Mouse (Mus musculus) left cerebral cortex, adult 8-10 months (tissue): Measurements from ENCODE around the gene Isg15. TPM values are rescaled to one million over a fixed set of nuclear protein-coding genes. Genes with fewer than 3 reads are reported as not detected.

ENCODE experiments used
- DNase-seq, 2 experiments: peaks; one replicate each; pipeline ENCODE4 v3.0.0; 2022; ENCODE audit warnings: low spot score in 2 of 2
- total RNA-seq, 4 experiments: library from RNA; stranded (reverse); gene quantifications; 2 replicates each; pipeline ENCODE4 v1.2.4; 2022

Gene Isg15
- total RNA-seq, 4 experiments from 2014 or later = 1.2 to 3.3 (median 2.4) TPM

DNA sequence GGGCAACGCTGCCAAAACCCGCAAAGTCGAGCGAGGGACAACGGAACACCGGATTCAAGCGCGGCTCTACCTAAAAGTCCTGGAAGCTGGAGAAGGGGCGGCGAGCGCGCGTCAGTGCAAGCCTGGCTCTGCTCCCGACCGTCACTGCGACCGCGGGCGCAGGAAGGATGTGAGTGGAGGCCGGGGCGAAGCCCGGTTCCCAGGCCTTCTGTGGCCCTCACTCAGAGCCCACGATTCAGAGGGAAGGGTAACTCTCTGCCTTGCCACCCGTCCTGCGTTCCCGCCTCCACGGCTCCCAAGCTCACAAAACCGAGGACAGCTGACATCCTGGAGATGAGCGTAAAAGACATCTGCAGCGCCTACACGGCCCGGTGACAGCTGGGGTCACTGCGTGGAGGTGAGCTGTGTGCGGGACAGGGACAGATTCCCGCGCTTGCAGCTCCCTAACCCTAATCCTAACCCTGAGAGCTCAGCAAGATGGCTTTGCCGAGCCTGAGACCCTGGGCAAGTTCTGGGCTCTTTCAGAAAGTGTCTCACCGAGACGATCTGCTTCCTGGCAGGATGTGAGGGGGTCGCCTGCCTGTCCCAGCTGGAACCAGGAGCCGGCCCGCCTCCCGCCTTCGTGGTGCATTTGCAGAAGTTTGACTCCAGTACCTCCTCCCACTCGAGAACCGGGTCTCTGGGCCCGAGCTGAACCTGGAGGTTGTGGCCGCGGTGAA lies 3.0 kb upstream of the Isg15 start:
- no peak for DNase-seq

DNA sequence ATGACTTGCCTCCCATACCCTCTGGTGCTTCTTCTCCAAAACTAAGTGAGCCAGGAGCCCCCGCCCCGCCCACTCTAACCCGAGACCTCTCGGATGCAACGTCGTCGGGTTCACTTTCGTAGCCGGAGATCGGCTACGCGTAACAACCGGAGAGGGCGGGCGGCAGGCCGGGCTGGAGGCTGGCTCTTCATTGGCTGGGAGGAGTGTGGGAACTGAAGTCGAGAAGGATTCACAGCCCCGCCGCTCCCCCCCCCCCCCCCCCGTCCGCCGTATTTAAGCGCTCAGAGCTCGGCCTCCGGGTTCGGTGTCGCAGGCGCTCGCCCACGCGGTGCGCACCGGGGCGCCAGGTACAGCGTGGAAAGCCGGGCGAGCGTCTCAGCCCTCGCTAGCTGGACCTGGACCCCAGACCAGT lies 2.4 kb upstream of the Isg15 start, which contains the start of gene AW011738:
AW011738 (plus strand) TSS at position 304 of the 412 bp plus-strand sequence.
- no peak for DNase-seq

DNA sequence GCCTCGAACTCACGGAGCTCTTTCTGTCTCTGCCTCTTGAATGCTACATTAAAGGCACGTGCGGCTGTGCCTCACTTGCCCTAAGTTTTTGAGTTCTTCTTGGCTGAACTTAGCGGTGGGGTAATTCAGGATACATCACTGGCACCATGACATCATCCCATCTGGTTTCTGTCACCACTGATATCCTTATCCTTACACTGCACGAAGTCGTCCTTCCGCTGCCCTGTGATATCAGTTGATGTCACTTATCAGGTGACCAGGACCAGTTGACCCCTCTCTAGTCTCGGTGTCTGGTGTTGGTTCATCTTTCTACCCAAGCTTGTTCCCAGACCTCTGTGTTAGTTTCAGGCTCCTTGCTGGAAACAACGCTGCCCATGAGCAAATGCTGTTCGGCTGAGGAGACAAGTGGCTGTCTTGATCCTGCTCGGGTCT lies 1.9 kb upstream of the Isg15 start:
- no peak for DNase-seq

DNA sequence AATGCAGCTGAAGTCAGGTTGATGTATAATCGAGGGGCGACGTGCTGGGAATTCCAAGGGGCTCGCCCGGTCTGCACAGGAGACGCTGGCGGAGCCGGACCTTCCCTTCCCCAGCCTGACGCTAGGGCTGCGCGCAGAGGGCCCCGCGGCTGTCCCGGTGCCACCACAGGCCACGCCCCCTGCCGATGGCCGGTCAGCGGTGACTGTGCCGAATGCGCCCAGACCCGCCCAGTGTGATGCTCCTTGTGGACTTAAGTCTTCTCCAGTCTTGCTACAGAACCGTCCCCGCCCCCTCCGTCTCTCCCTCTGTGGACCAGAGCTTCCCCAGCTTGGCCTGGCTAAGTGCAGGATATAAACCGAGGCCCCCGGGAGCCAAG lies 2.8 kb downstream of the Isg15 start:
- peak; percentile 67 to 79 for DNase-seq

DNA sequence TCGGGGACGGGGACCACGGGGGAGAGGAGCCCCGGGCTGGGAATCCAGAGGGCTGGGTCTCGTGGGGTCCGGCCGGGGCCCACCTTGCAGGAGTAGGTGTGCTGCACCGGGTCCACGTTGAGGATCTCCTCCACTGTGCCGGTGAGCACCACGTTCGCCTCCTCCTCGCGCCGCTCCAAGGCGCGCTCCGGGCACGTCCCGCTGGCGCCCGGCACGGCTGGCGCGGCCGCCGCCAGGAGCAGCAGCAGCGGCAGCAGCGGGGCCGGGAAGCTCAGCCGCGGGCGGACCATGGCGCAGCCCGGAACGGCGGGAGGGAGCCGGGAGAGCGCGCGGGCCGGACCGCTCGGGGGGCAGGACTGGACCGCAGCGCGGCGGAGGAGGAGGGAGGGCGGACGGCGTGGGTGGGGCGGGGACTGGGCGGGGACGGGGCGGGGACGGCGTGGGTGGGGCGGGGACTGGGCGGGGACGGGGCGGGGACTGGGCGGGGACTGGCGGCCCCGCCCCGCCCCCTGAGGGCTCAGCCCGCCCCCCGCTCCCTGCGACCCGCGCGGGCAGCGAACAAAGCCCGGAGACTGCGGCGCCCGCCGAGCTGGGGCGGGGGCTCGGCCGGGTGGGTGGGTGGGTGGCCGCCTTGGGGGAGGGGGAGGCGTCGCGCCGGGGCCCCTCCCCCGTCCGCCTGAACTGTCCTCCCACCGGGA lies 3.3 kb downstream of the Isg15 start, which contains the start of gene Agrn:
Agrn (minus strand) TSS at position 358 of the 698 bp plus-strand sequence.
- DNase-seq = no peak

DNA sequence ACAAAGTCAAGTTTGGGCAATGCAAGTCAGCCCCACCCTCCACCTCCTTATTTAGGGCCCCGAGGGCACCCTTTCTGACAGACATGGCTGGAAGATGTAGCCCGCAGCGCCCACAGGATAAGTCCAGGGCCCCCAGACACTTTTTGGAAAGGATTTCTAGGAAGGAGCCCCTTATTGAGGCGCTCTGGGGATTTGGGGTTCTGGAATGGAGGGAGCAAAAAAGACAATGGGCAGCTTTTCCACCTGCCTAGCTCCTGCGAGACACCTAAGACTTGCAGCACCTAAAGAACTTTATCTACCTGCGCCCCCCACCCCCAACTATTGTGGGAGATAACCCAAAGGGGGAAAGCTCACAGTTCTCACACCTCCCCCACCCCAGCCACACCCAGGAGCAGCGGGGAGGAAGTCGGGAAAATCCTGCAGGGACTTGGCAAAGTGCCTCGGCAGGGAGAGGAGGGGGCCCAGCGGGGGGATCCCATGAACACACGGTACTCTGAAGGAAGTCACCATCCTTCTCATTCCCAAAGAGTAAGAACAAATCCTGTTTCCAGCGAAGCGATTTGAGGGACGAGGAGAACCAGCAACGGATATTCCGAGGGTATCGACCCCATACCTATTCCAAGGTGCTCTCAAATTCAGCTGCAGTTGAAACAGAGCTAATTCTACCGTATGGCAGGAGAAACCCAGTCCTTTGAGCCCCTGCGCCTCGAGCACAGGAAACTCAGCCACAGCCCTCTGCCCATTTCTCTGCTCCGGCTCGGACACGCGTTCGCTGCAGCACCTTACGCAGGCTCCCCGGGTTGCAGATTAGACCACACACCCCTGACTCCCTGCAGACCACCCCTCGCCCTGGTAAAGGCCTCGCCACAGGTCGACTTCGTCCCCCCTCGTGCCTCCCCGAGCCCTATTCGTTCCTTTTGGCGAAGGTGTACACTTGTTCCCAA lies 4.4 kb downstream of the Isg15 start:
- DNase-seq = no peak

DNA sequence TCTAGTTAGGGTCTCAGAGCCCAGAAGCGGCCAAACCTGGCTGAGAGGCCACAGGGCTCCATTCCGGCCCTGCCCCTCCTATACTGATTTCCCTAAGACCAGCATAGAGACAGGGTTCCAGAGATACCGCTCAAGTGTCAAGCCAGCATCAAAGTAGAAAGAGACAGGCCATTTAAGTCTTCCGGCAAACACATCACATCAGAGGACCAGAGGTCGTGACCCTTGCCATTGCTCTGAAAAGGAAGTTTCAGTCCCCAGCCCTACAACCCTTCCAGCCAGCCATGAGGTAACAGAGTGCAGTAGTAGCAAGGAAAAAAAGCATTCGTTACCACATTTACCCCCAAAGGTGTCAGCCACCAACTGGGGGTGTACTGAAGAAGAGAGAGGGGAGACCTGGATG lies 6.3 kb downstream of the Isg15 start:
- DNase-seq = no peak

DNA sequence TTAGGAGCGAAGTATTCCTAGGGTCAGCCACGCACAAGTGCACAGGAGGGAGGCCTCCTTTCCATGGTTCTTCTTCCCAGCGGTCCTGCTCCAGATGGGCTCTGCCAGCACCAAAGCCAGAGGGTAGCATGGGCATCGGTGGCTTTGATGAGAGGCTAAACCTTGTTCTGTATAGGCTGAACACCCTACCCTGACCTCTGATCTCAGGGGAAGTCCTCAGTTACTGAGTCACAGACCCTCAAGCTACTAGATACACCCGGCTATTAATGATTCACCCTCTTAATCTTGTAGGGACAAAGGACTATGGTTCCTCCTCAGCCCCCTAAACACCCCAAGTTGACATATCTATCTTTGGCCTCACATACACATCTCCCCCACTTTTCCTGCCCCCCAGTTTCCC lies 6.7 kb downstream of the Isg15 start:
- no peak for DNase-seq

DNA sequence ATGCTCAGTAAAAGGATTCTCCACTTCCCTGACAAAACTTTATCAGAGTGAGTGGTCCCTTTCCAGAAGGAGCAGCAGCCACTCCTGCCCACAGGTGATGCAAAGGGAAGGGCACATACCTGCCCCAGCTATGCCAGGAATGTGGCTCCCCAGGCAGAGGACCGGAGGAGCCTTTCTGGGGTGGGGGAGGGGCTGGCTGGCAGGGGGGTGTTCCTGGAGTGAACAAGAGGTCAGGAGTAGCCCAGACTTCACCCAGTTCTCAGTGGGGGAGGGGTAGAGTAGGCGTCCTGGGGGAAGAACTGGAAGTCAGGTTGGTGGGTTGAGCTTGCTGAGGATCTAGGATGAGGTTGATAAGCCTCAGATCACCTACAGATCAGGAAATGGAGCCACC lies 7.4 kb downstream of the Isg15 start:
- DNase-seq = no peak

DNA sequence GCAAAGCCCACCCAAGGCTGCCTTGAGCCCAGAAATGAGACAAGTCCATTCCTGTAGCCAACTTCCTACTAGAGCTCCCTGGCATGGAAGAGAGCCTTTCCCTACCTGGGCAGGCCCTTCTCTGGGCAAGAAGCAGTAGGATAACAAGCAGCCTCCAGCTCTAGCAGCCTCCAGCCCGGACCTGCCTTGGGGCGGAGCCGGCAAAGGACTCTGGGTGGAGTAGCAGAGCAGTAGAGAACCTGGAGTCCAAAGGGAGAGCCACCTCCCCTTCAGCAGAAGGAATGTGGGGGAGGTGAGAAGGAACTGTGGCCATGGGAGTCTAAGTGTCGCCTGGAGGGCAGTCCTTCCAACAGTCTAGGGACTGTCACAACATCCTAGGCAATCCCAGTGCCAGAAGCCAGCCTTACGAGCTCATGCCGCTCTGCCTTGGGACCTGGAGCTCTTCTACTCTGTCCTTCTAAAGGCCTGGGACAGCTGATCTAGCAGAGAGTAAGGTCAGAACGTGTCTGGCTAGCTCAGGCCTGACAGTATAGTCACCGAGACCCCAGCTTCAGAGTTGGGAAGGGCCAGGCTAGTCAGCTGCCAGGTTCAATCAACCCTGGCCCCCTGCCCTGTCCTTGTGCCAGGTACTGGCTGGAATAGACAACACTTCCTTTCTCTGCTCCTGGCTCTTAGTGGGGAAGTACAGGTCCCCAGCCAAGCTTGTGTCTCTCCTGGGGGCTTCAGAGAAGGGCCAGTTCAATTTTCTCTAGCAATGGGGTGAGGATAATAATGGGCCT lies 8.0 kb downstream of the Isg15 start:
- DNase-seq = no peak

DNA sequence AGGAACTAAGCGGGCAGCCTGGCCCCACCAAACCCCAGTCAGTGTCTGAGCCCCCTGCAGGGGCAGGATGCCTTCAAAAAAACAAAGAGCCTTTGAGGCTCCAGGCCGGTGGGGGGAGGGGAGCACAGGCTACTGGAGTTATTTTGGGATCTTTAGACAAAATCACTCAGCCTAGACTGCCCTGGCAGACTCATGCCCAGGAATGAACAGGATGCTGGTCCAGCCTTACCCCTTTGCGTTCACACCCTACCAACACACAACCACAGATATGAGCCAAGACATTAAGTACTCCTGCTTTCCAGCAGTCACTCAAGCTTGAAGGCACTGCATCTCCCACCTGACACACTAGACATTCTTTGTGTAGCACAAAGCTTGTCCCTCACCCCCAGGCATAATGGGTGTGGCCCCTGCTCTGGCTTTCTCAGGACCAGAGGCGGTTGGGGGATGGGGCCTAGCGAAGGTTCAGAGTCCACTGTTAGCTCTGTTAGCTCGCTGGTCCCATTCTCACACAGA lies 11.8 kb downstream of the Isg15 start:
- DNase-seq = peak in 1 of 2 experiments; percentile 50

DNA sequence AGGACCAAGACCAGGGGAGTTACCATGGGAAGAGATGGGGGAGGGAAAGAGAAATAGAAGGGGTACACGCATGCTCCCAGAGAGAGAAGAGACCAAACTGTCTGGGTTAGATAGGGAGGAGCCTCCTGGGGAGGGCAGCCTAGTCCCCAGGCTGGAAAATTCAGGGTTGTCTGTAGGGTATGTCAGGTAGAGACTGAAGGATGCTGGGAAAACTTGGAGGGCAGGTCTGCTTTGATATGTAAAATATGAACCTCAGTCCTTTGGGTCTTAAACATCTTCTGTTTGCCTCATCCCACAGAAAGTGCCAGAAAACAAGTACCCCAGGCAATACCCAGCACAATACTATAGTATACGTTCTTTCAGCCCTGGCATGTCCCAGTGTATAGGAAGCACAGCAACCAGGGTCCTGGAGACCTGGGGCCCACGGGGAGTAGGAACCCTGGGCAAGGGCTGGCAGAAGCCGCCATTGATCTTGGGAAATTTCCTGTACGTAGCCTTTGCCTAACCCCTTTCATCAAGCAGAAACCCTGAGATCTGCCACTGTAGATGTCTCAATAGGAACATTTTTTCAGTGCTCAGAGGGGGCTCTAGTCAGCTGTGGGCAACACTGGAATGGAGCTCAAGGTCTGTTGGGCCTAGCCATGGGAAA lies 12.3 kb downstream of the Isg15 start:
- no peak for DNase-seq

DNA sequence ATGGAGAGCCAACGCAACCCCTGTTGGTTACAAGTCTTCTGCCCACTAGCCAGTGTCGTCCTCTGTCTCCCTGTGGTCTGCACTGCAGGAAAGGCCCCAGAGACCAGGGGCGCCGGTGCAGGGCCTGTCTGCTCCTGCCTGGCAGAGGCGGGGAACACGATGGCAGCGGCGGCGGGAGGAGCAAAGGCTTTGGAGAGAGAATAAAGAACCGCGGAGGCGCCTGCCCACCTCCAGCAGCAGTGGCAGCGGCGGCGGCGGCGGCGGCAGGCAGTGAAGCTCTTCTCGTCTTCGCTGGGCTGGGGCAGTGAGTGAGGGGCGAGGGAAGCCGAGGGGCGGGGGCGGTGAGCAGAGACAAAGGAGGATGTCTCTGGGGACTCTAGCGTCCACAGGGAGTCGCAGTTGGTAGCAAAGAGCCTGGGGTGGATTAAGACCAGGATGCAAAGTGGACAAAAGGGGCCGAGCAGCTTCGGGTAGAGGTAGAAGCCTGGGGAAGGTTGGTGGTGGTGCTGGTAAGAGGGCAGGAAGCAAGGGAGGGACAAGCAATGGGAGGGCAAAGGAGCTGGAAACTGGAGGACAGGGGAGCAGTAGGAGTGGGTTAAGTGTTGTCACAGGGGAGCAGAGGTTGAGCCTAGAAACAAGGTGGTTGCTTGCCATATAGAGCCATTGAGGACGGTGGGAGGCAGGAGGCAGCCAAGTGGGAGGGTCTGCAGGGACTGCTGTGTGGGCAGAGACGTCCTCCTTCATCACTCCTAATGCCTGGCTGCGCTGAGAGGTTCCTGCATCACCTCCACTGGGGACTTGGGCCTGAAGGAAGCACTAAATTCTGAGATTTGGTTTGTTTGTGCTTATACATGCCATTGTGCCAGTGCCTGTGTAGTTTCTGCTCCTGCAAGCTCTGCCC lies 14.4 kb downstream of the Isg15 start:
- peak; percentile 42 to 55 for DNase-seq

DNA sequence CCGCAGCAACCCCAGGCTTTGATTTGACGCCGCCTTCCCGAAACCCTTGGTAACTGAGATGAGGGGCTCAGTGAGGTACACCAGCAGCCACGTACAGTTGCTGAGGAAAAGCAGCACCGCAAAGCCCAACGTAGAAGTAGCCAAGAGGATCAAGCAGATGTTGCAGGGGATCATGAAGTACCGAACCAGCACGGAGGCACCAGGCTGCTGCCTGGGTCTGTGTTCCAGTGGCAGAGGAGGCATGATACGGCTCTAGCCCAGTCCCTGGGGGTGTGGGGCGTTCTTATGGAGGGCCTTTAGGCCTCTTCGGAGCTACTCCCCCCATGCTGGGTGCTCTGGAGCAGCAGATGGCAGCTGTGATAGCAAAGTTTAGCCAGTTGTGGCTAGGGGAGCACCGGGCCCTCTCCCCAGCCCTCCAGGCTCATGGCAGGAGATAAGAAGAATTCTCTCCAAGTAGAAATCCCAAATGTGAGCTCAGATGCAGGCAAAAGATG lies 15.1 kb downstream of the Isg15 start:
- DNase-seq = no peak

DNA sequence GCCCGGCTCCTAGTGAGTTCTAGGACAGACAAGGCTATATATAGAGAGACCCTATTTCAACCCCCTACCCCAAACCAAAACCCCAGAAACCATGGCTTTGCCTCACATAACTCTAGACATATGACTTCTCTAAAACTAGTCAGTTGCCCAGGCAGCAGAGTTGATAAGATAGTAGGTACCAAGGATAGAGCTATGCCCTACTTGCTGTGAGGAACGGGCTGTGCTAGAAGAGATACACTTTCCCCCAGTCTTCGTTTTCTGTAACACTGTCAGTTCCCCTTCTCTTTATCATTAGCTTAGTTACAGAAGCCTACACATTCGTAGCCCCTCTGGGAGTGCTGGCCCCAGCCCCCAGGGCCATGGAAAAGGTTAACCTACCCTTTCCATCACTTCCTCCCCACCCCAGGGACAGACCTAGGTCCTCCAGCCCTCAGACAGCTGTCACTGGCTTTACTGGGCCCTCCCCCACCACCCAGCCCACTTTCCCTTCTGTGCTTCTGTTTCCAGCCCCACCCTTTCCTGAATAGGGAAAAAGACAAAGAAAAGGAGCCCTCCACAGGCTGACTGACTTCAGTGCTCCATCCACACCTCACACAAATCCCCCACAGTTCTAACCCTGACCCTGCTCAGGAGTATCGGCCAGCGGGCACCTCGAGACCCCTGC lies 16.2 kb downstream of the Isg15 start:
- no peak for DNase-seq

DNA sequence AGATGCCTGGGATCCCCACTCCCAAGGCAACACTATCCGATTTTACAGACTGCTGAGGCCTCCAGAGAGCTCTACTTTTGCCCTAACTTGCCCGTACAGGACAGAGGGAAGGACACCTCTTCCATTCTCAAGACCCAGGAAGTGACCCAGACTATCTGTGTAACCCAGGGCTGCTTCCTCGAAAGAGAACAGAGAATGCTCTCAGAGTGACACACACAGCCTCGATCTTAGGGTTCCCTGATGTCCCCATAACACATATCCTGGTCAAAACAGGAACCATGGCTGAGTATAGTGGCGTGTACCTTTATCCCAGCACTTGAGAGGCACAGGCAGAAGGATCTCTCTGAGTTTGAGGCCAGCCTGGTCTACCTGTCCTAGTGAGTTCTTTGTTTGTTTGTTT lies 16.9 kb downstream of the Isg15 start:
- DNase-seq = no peak

DNA sequence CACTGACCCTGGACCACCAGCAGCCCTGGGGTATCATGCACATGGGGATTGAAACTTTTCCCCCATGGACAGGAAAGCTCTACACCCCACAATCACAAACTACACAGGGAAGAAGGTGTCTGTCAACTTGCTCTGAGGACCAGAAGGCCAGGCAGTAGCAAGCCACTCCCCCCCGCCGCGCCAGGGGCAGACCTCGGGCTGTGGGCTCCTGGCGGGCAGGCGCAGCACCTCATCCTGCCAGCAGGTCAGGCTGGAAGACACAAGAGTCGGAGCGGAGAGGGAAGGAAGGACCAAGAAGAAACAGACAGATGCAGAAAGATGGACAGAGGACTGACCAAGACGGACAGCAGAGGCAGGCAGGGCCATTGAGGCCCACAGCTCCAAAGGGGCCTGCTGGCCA lies 23.0 kb downstream of the Isg15 start:
- DNase-seq = no peak

DNA sequence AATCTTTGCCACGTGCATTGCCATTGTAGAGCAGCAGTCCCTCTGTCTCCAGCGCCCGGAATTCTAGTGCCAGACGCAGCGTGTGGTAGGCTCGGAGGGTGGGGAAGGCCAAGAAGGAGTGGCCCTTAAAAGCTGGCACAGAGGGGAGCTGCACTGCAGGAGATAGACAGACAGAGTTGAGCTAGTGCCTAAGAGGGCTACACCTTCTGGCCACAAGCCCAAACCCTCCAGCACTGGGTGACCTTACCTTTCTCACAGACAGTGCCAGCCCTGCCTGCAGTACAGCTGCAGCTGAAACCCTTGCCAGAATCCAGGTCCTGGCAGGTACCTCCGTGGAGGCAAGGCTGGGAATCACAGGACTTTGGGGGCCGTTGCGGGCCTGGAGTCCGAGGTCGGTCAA lies 28.8 kb downstream of the Isg15 start:
- DNase-seq = peak in 1 of 2 experiments; percentile 4
